Mouse (Mus musculus) megakaryocyte, embryonic 14.5 days (primary cell): Measurements from ENCODE around the gene Fv1.

Experiments used
- FLI1 ChIP-seq: IDR thresholded peaks from 2 replicates; pipeline ENCODE4 v1.6.1; 2012; ENCODE audit warnings: low read length, inconsistent platforms, mixed read lengths
- GATA1 ChIP-seq: IDR thresholded peaks from 3 replicates; pipeline ENCODE4 v1.6.1; 2012; ENCODE audit warnings: mixed read lengths, low read length, inconsistent platforms, borderline replicate concordance

- TF ChIP-seq GATA1 (no peak), FLI1 (no peak)
These were observed 15.4 kb downstream of the Fv1 start for GRCm38 (mm10) chr4:147884138-147884537.
